In genomic region chr8:114611075-114611474, GRCm38 (mm10) we compare ENCODE assay signal across 22 mouse cellular contexts.
DNase-seq lines count a peak whose midpoint lies in the region; ATAC-seq and TF ChIP-seq lines count a peak whose summit lies in the region.
"Had no signal": no experiment of that assay in that cellular context is flagged by ENCODE, and none has a peak within 500 bp of the region (broad histone marks: within the 10 kb centered on the region; RNA-seq: fewer than 3 reads in every experiment).

No protein-coding gene starts in this region.

- peaks cover 20% of the 10 kb centered on the region for H3K4me1 ChIP-seq in kidney, embryonic 14.5 days (ENCODE audit: control insufficient read depth, insufficient read depth, low read length)
- H3K4me1 ChIP-seq in liver, embryonic 13.5 days (replicated peaks), result peaks cover 8% of the 10 kb centered on the region; the same call in 1 of the 2 replicates
- H3K4me1 ChIP-seq in liver, postnatal 0 days (ENCODE audit: insufficient read depth), result peaks cover 11% of the 10 kb centered on the region
- peaks cover 9% of the 10 kb centered on the region for H3K4me1 ChIP-seq in liver, embryonic 15.5 days (replicated peaks)
- no peaks in the 10 kb centered on the region for H3K4me1 ChIP-seq in stomach, postnatal 0 days (replicated peaks; ENCODE audit: control insufficient read depth, insufficient read depth)
- H3K4me1 ChIP-seq: heart, embryonic 15.5 days; hindbrain, embryonic 13.5 days had no signal

- H3K9me3 ChIP-seq in kidney, embryonic 14.5 days (ENCODE audit: control insufficient read depth, low read length), result no peaks in the 10 kb centered on the region
- no peaks in the 10 kb centered on the region for H3K9me3 ChIP-seq in liver, embryonic 13.5 days (replicated peaks)
- no peaks in the 10 kb centered on the region for H3K9me3 ChIP-seq in liver, postnatal 0 days (ENCODE audit: low read length)
- H3K9me3 ChIP-seq in liver, embryonic 15.5 days (replicated peaks), result no peaks in the 10 kb centered on the region
- H3K9me3 ChIP-seq in stomach, postnatal 0 days (ENCODE audit: control insufficient read depth, low read length), result no peaks in the 10 kb centered on the region
- H3K9me3 ChIP-seq: embryonic facial prominence, embryonic 15.5 days; forebrain, embryonic 10.5 days; heart, embryonic 10.5 days; heart, embryonic 15.5 days; hindbrain, embryonic 13.5 days had no signal

- no peak for DNase-seq in kidney, postnatal 25 days
- no peak for DNase-seq in liver, embryonic 13.5 days
- no peak for DNase-seq in liver, postnatal 0 days
- peak; percentile 18 for DNase-seq in stomach, postnatal 0 days (ENCODE audit: low spot score)
- no peak for DNase-seq in heart, adult 8-10 months (ENCODE audit: low spot score)
- DNase-seq: adrenal gland, adult 2 months; adrenal gland, postnatal 25 days; cerebellum, adult 8-10 months; cerebellum, postnatal 14 days; gastrocnemius, adult 2 months; gastrocnemius, postnatal 25 days; heart, postnatal 14 days had no signal

- no peak overlapping the region for H3K4me2 ChIP-seq in kidney, embryonic 14.5 days (replicated peaks; ENCODE audit: low read depth, low read length)
- H3K4me2 ChIP-seq in liver, embryonic 13.5 days, result no peak overlapping the region
- H3K4me2 ChIP-seq in liver, postnatal 0 days (ENCODE audit: low read depth, low read length), result no peak overlapping the region
- H3K4me2 ChIP-seq in liver, embryonic 15.5 days, result no peak overlapping the region
- no peak overlapping the region for H3K4me2 ChIP-seq in stomach, postnatal 0 days (replicated peaks; ENCODE audit: low read depth)
- H3K4me2 ChIP-seq: embryonic facial prominence, embryonic 15.5 days; heart, embryonic 15.5 days; hindbrain, embryonic 13.5 days had no signal

- TF ChIP-seq CTCF in liver, postnatal 0 days (IDR thresholded peaks at IDR 0.05; ENCODE audit: low read depth), result no peak
- TF ChIP-seq CTCF in stomach, postnatal 0 days (IDR thresholded peaks at IDR 0.05; ENCODE audit: low read depth), result no peak

- no peak overlapping the region for H3K4me3 ChIP-seq in kidney, embryonic 14.5 days (ENCODE audit: low read length)
- H3K4me3 ChIP-seq in liver, embryonic 13.5 days (replicated peaks), result no peak overlapping the region
- H3K4me3 ChIP-seq in liver, postnatal 0 days (ENCODE audit: low read depth, low read length), result no peak overlapping the region
- H3K4me3 ChIP-seq in liver, embryonic 15.5 days (replicated peaks), result no peak overlapping the region
- H3K4me3 ChIP-seq in stomach, postnatal 0 days (ENCODE audit: low read depth, low read length), result no peak overlapping the region
- H3K4me3 ChIP-seq: embryonic facial prominence, embryonic 15.5 days; erythroblast, embryonic 14.5 days; forebrain, embryonic 10.5 days; gastrocnemius, adult 2 months; heart, embryonic 10.5 days; heart, embryonic 15.5 days; hindbrain, embryonic 13.5 days had no signal

- ATAC-seq in kidney, embryonic 14.5 days (ENCODE audit: low FRiP score, low TSS enrichment), result peak; percentile 73; the same call in 1 of the 2 replicates
- peak; percentile 65 for ATAC-seq in liver, embryonic 13.5 days (ENCODE audit: low read depth)
- no peak for ATAC-seq in liver, postnatal 0 days
- ATAC-seq in liver, embryonic 15.5 days (ENCODE audit: insufficient read depth), result peak; percentile 43; the same call in 1 of the 2 replicates
- ATAC-seq in stomach, postnatal 0 days (ENCODE audit: low FRiP score, low TSS enrichment), result no peak
- ATAC-seq: forebrain, embryonic 14.5 days; hindbrain, postnatal 0 days had no signal

- no peak overlapping the region for H3K27ac ChIP-seq in kidney, embryonic 14.5 days (ENCODE audit: low read depth, low read length)
- no peak overlapping the region for H3K27ac ChIP-seq in liver, embryonic 13.5 days
- no peak overlapping the region for H3K27ac ChIP-seq in liver, postnatal 0 days (ENCODE audit: low read depth)
- no peak overlapping the region for H3K27ac ChIP-seq in liver, embryonic 15.5 days (replicated peaks)
- no peak overlapping the region for H3K27ac ChIP-seq in stomach, postnatal 0 days (replicated peaks)
- H3K27ac ChIP-seq: embryonic facial prominence, embryonic 15.5 days; gastrocnemius, adult 2 months; heart, embryonic 10.5 days; heart, embryonic 15.5 days; hindbrain, embryonic 13.5 days; hindbrain, postnatal 0 days had no signal

- no peaks in the 10 kb centered on the region for H3K27me3 ChIP-seq in kidney, embryonic 14.5 days (ENCODE audit: control insufficient read depth, insufficient read depth, low read length)
- no peaks in the 10 kb centered on the region for H3K27me3 ChIP-seq in liver, embryonic 13.5 days
- H3K27me3 ChIP-seq in liver, postnatal 0 days (ENCODE audit: insufficient read depth, low read length), result no peaks in the 10 kb centered on the region
- no peaks in the 10 kb centered on the region for H3K27me3 ChIP-seq in liver, embryonic 15.5 days
- no peaks in the 10 kb centered on the region for H3K27me3 ChIP-seq in stomach, postnatal 0 days (ENCODE audit: control insufficient read depth, insufficient read depth, low read length)
- H3K27me3 ChIP-seq: heart, embryonic 15.5 days; hindbrain, embryonic 13.5 days had no signal

- TF ChIP-seq EP300 in liver, postnatal 0 days (IDR thresholded peaks at IDR 0.05; ENCODE audit: low read depth), result no peak
- TF ChIP-seq EP300 in stomach, postnatal 0 days (optimal IDR thresholded peaks at IDR 0.05), result no peak

- 12% methylated on average over 7 of the region's 7 CpGs for WGBS in kidney, embryonic 14.5 days
- 63% methylated on average over 7 of the region's 7 CpGs for WGBS in liver, embryonic 13.5 days (ENCODE audit: insufficient replicate concordance)
- 54% methylated on average over 7 of the region's 7 CpGs for WGBS in liver, postnatal 0 days (ENCODE audit: insufficient replicate concordance)
- 57% methylated on average over 7 of the region's 7 CpGs for WGBS in liver, embryonic 15.5 days (ENCODE audit: insufficient replicate concordance)
- WGBS in stomach, postnatal 0 days, result 52% methylated on average over 7 of the region's 7 CpGs

- H3K9ac ChIP-seq in kidney, embryonic 14.5 days (ENCODE audit: low read depth, low read length), result no peak overlapping the region
- H3K9ac ChIP-seq in liver, embryonic 13.5 days, result no peak overlapping the region
- no peak overlapping the region for H3K9ac ChIP-seq in liver, postnatal 0 days (replicated peaks)
- no peak overlapping the region for H3K9ac ChIP-seq in liver, embryonic 15.5 days
- H3K9ac ChIP-seq in stomach, postnatal 0 days (ENCODE audit: low read length), result no peak overlapping the region
- H3K9ac ChIP-seq: embryonic facial prominence, embryonic 15.5 days; heart, embryonic 15.5 days; hindbrain, embryonic 13.5 days had no signal

- no peaks in the 10 kb centered on the region for H3K36me3 ChIP-seq in kidney, embryonic 14.5 days (ENCODE audit: control insufficient read depth, insufficient read depth, low read length)
- H3K36me3 ChIP-seq in liver, embryonic 13.5 days, result no peaks in the 10 kb centered on the region
- H3K36me3 ChIP-seq in liver, postnatal 0 days (replicated peaks; ENCODE audit: insufficient read depth, low read length), result no peaks in the 10 kb centered on the region
- no peaks in the 10 kb centered on the region for H3K36me3 ChIP-seq in liver, embryonic 15.5 days (replicated peaks)
- no peaks in the 10 kb centered on the region for H3K36me3 ChIP-seq in stomach, postnatal 0 days (ENCODE audit: control insufficient read depth, insufficient read depth, low read length)
- H3K36me3 ChIP-seq: embryonic facial prominence, embryonic 15.5 days; forebrain, embryonic 10.5 days; heart, embryonic 10.5 days; heart, embryonic 15.5 days; hindbrain, embryonic 13.5 days had no signal

Comparison
In these comparisons a context has a peak if more than half of its experiments do, and no peak if none do; other contexts are left out.
1. ATAC-seq: peak in kidney, embryonic 14.5 days (single experiment), liver, embryonic 13.5 days (single experiment) and liver, embryonic 15.5 days (single experiment); none in liver, postnatal 0 days (single experiment) and stomach, postnatal 0 days (single experiment).